Mouse (Mus musculus) adrenal gland, adult 2 months (tissue): ENCODE measurements at regions not wholly inside any gene's neighbourhood (a gene's known extent, or its start where the extent isn't known, plus 50 kb on each side); places are given as distances from the start of the nearest gene placed in this dataset.

Experiments
- DNase-seq: peaks from one replicate; pipeline ENCODE4 v3.0.0; 2021

DNA sequence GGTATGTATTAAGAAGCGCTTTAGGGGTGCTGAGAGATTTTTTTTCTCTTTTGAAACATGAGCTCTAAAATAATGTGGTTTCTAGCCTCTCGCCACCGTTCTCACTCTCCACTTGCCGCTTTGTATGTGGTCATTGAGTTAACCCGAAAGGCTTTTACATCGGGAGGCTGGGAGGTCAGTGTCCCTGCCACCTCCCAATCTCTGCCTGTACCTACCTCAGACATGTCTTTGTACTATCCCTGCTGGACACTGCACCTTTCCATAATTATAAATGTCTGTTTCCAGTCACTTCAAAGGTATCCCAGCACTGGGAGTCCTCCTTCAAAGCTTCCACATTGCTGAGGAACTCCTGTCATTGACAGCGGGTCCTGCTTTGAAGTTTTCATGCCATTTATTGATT lies 347.6 kb upstream of the Tbc1d2b start:
- DNase-seq, result no peak

GRCm38 (mm10) chr9:90597894-90598293 lies 327.3 kb upstream of the Tbc1d2b start:
- DNase-seq, result no peak

- DNase-seq, result no peak
These were observed 286.1 kb upstream of the Tbc1d2b start for GRCm38 (mm10) chr9:90556742-90557141.

GRCm38 (mm10) chr9:90556216-90556615 lies 285.6 kb upstream of the Tbc1d2b start:
- no peak for DNase-seq

DNA sequence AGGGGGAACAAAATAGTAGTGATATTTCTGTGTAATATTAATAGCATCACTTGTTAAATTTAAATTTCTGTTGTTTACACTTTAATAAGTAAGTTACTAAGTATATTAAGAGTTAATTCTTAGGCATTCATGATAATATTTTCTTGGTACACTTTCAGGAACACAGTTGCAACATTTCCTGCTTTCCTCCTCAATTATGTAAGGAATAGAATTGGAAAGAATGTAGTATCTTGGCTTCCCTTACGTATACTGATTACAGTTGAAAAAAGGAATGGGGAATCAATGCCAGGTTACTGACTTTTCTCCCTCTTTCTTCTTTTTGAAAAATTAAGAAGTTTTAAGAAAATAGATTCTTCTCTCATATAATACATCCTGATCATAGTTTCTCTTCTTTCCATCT lies 277.3 kb upstream of the Tbc1d2b start:
- DNase-seq, result no peak

GRCm38 (mm10) chr9:90546720-90547119 lies 276.1 kb upstream of the Tbc1d2b start:
- DNase-seq, result no peak

GRCm38 (mm10) chr9:90537683-90538082 lies 267.1 kb upstream of the Tbc1d2b start:
- DNase-seq, result peak; percentile 1

- DNase-seq, result no peak
These were observed 262.8 kb upstream of the Tbc1d2b start for GRCm38 (mm10) chr9:90533372-90533771.

DNA sequence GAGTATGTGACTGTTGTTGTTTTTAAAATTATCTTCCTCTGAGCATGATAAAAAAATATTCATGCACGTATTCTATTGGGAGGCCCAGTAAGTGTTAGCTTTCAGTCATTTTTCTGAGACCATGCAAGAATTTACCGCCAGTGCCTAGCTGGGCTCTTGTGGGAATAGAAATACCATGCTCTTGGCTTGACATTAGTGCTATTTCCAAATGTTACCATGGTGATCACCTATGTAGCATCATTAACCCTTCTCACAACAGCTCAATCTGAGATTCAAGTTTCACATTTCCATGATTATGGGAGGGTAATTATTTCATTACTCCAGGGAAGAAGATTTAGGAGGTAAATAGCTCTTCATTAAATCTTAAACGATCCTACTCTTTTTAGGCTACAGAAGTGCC lies 250.6 kb upstream of the Tbc1d2b start:
- no peak for DNase-seq

GRCm38 (mm10) chr9:90494888-90495287 lies 224.3 kb upstream of the Tbc1d2b start:
- no peak for DNase-seq

DNA sequence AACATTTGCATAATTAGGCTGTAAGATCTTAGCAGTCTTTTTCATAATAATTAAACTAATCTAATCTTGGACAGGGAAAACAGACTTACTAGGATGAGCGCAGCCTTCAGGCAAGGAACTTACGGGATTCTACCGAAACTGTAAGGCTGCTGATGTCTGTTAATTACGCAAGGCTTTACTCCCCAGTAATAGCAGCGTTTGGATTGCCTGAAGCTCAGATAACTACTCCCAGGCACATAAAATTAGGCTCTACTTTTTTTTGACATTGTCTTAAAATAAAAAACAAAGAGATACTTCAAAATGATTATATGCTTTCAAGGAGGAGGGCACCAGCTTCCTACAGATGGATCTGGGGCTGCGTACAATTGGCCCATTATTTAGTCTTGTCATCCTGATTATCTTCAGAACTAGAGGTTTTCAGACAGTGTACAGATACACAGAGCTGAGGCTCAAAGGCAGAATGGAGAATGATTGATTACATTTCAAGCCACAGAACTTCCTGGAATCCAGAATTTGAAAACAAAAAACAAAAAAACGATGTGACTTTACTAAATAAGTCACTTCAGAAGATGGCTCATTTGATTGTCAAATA lies 220.1 kb upstream of the Tbc1d2b start:
- DNase-seq, result no peak

- no peak for DNase-seq
These were observed 180.0 kb upstream of the Tbc1d2b start for GRCm38 (mm10) chr9:90450579-90450978.

DNA sequence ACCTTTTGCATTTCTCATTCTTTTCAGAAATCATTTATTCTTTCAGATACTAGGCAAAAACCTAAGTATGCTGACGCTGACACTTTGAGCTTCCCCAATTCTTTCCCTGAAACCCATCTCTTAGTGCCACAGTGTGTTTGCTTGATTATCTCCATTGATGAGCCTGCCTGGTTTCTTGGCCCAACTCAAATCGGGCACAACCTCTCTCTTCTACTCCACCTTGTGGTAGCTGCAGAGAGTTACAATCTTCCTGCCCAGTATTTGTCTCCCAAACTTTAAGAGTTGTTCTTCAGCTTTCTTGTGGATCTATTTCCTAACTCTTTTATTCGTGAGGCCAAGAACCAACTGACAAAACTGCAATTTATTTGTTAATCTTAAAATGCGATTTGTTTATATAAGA lies 176.4 kb upstream of the Tbc1d2b start:
- DNase-seq, result peak; percentile 14

DNA sequence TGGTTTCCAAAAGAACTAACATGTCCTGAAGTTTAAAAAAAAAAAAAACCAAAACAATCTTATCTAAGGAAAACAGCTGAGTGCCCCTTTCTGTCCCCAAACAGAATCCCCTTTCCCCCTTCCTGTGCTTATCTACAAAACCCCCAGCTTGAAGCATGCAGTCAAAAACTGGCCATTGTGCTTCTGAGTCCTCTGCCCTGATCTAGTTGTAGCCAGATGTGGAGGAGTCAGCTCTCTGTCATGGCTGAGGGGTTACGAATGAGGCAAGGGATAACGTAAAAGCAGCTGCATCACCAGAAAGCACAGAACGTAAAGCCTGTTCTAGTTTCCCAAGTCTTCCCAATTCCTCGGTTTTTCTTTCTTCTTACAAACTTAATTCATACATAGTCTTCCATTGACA lies 164.3 kb upstream of the Tbc1d2b start:
- no peak for DNase-seq

DNA sequence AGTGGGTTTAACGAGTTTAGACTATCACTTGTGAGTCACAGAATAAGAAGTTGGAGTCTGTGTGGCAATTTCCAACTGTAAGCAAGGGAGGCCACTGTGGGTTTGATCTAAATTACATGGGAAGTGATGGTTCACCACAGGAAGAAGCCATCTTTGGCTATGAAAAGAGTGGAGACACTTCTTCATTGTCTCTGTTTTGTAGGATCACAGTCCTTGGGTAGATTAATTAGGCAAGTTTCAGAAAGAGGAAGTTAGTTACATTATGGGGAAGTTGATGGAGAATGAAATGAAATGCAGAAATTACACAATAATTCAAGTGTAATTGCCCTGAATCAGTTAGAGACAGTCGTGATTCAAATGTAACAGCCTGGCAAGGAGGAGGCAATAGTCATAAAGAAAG lies 160.3 kb upstream of the Tbc1d2b start:
- no peak for DNase-seq

DNA sequence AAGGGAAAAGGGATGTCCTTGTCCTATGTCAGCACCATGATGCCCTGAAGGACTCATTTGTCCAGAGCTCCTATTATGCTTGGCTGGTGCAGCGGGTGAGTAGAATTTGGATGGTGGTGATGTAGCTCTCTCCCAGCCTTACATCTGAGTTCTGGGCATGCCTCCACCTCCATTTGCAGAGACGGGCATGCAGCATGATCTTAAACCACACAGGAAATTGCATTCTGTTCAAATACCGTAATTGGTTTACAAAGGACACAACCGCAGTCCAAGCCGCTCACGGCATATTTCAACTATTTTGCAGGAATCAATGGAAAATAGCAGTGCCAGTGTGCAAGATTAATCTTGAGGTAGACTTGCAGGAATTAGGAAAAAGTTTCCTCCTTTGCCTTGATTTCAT lies 151.1 kb upstream of the Tbc1d2b start:
- DNase-seq, result no peak

GRCm38 (mm10) chr9:90419762-90420541 lies 149.3 kb upstream of the Tbc1d2b start:
- no peak for DNase-seq

GRCm38 (mm10) chr9:90408789-90409188 lies 138.2 kb upstream of the Tbc1d2b start:
- no peak for DNase-seq

DNA sequence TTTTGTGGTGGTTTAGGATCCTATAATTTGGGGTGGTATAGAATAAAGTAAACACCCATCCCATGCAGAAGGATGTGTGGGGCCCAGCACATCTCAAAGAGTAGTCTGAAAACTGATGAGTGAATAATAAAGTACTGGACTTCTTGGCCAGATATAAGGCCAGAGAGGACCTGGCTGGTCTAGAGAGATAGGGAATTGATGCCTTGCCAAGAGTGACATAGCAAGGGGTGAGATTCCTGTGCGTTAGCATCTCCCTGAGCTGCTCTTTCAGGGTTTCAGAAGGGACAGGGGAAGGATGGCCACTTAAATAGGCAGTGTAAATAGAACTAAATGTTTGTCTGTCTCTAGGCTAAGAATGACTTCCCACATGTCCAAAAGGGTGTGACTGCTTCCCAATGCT lies 137.0 kb upstream of the Tbc1d2b start:
- DNase-seq, result no peak

DNA sequence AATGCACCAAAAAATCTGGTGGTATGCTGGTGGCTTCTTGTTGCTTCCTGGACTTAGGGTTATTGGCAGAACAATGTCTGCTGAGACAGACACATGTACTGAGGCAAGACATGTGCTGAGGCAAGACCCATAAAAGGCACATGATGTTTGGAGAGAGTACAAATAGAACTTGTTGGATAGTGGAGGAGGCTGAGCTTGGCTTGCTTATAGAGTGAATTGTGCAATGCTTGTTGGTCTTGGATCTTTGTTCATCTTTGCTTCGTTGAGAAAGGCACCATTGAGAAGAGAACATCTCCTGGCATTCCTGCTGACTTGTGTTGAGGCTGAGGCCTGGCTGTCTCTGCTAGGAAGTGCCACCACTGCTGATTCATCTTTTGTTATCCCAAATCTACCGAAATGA lies 117.8 kb upstream of the Tbc1d2b start:
- DNase-seq, result no peak

DNA sequence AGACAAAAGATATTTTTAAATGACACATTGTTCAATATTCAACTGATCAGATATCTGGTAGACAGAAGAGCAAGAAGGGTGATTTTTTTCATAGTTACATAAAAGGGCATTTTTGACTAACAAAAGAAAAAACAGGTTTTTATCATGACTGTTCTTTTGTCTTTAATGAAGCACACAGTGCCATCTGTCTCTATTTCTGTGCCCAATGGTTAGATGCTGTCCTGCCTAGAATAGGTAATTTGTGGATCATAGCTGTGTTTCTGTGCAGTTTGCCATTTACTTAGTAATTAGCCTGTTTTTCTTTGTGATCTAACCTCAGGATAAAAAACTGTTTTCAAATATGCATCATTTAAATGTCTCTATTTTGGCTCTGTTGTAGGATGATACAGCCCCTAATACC lies 114.4 kb upstream of the Tbc1d2b start:
- DNase-seq, result no peak

DNA sequence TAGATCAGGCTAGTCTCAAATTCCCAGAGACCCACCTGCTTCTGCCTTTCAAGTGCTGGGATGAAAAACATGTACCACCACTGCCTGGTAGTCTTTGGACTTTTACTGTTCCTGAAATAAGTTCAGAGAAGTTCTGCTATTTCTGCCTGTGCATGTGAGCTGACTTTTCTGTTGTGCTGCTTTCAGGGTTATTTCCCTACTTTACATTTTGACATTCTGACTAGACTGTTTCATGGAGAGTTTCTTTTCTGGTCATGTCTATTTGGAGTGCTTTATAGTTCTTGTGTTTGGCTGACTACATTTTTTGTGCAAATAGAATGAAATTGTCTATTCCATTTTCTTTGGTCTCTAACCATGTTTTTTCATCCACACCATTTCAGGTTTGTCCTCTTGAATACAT lies 109.5 kb upstream of the Tbc1d2b start:
- DNase-seq, result no peak

- no peak for DNase-seq
These were observed 99.0 kb upstream of the Tbc1d2b start for GRCm38 (mm10) chr9:90369568-90369967.

DNA sequence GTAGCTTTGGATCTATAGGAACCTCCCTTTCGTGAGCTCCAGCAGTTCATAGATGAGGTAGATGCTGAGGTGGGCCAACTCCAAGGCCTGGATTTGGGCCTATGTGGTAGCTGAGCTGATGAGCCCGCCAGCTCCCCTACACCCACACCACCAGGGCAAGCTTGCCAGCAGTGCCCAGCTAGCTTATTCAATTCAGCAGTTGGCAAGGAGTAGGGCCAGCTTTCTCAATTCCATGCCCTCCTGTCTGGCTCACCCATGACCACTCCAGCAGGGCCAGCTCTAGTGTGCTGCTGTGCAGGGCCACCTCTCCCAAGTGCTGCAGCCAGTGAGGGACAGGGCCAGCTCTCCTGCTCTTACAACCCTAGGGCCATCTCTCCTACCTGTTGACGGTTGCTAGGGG lies 97.1 kb upstream of the Tbc1d2b start:
- DNase-seq, result no peak
